Mouse (Mus musculus) liver, embryonic 18 days (tissue): ENCODE results near the gene Nts. TPM values are rescaled to one million over a fixed set of nuclear protein-coding genes. Genes with fewer than 3 reads are reported as not detected.

Experiments used
- polyA plus RNA-seq: library from polyadenylated mRNA; depleted of rRNA; stranded (reverse); fragments of >200 nt; gene quantifications from 2 replicates; pipeline ENCODE4 v1.2.3, GENCODE M21; 2012; rRNA removed

Gene Nts
- polyA plus RNA-seq = 0.17 TPM in 2 replicates

GRCm38 (mm10) chr10:102490386-102490785 is at the start of gene Nts:
TSS of gene Nts (minus strand) at chr10:102490486.

GRCm38 (mm10) chr10:102511807-102512461 is 21.6 kb upstream of the Nts start, which contains the start of gene Rassf9:
TSS of gene Rassf9 (plus strand) at chr10:102512222.

Other genes with a start within 250 kb of the Nts start
- 0.10 and 0.19 TPM in 2 replicates for gene Rassf9, start 21.7 kb upstream of the Nts start, polyA plus RNA-seq